Mouse (Mus musculus): Measurements from ENCODE around the gene Senp1.

The Senp1 gene

DNA sequence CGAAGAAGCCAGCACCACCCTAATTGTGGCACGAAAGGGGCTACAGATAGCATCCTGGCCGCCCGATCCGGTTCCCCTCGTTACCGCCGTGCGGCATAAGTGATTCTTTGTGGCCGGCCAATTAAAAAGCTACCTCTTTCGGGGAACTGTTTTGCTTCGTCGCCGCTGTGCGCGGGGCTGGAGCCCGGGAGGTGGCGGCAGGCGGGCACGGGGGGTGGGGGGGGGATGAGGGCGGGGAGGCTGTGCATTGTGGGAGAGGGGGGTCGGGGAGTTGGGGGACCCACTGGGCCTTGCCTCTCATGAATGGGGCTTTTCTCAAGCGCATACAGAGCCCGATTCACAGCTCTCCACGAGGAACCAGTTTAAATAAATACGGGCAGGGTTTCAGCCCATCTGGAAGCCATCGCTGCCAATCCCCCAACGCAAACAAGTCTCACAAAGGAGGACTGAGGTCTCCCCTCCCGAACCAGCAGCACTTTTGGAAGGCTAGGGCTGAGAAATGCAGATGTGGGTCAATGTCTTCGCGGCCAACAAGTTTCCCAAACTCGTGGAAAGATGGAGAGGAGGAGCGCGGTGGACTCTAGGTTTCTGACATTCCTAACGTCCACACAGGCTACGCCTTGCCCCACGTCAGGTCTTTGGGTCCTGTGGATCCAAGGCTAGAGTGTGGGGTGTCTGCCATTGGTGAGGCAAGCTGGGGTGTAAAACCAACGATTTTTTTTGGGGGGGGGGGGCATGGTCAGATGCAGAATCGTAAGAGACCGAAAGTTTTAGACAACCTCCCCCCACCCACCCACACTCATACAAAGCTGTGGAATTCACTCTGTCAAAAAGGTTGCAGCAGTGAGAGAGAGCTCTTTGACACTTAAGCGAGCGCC, 91.2 kb downstream of the Senp1 start:
- DNase-seq (ENCODE audit: low read depth) = no peak

DNA sequence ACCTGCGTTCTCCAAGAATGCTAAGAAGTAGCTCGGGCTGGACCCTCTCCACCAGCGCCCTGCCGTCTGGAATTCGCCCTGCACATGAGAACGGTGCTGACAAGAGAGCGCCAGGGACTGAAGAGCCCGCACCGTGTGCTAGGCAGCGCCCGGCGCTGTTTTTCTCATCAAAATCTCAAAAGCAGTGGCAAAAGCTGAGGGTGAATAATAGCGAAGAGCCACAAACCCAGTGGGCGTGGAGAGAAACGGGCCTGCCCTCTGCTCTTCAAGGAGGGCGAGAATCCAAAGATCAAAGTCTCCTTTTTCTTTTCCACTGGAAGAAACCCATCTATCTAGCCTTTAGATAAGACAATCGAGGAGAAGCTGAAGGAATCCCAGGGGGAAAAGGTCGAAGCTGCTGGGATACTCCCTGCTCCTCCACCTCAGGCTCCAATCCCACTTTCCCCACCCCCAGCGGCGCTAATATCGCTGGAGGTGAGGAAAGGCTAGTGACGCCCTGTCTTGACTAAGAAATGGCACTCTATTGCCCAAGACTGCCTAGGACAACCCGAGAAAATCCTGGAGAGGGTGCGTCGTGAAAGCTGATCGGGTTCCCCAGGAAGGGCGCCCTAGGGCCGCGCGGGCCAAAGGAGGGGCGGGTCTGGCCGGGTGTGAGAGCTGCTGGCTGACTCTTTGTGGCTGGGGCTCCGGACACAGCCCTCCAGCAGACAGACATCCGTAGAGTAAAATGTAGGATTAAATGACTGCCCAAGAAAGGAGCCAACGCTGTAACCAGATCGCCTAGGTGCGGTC, 92.0 kb downstream of the Senp1 start:
- DNase-seq (ENCODE audit: low read depth) = no peak

GRCm38 (mm10) chr15:97999991-98000390, 93.6 kb downstream of the Senp1 start:
- DNase-seq (ENCODE audit: low read depth) = no peak

GRCm38 (mm10) chr15:97999546-97999945, 94.0 kb downstream of the Senp1 start:
- no peak for DNase-seq (ENCODE audit: low read depth)

GRCm38 (mm10) chr15:97996716-97997256, 96.8 kb downstream of the Senp1 start:
- DNase-seq (ENCODE audit: low read depth) = no peak

- peak; percentile 55 for DNase-seq (ENCODE audit: low read depth)
Measured at GRCm38 (mm10) chr15:97992712-97993286, 100.7 kb downstream of the Senp1 start.

DNA sequence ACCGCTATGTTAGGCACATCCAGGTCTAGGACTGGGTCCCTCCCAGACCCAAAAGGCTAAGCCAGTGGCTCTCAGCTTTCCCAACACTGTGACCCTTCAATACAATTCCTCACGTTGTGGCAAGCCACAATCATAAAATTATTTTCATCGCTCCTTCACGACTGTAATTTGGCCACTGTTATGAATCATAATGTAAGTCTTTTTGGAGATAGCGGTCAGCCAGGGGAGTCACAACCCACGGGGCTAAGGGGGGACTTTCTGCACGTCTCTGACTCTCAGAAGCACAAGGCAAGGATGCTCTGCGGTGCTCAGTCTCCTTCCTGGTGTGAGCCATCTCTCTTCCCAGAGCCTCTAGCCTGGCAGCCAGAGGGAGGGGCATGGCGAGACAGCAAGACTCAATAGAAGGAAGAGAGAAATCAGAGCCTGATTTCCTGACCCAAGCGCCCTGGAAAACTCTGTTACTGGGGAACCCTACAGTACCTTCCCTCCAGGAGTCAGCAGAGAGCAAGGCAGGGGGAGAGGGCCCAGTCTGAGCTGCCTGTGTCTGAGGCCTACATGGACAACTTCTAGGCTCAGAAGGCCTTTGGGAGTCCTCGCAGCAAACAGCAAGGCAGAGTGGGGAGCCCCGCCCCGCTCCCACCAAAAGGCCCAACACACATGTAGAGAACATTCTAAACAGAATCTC, 101.4 kb downstream of the Senp1 start:
- DNase-seq (ENCODE audit: low read depth) = no peak

DNA sequence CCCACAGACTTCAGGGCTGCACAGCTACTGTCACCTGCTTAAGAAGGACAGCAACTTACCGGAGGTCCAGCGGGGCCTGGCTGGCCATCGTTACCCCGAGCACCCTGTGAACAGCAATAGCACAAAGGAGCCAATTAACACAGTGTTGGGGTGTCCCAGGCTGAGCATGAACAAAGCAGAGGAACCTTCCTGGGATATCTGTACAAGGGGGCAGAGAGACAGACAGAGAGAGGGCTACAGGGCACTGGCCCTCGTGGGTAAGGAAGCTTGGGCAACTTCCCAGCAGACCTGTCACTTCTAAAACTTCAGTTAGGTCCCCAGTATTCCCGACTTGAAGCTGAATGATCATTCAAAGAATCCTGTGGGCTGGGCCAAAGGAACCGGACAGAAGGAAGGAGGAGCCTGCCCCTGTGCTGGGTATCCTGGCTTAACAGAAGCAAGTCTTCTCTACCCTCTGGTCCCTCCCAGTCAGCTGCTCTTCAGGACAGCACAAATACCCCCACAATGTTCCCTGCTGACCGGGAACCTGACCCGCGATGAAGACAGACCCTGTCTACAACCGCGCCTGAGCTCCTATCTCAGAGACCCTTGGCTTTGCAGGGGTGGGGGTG, 102.2 kb downstream of the Senp1 start:
- DNase-seq (ENCODE audit: low read depth) = no peak

- no peak for DNase-seq (ENCODE audit: low read depth)
Measured at GRCm38 (mm10) chr15:97990721-97991120, 102.8 kb downstream of the Senp1 start.

GRCm38 (mm10) chr15:97990124-97990523, 103.4 kb downstream of the Senp1 start:
- no peak for DNase-seq (ENCODE audit: low read depth)

DNA sequence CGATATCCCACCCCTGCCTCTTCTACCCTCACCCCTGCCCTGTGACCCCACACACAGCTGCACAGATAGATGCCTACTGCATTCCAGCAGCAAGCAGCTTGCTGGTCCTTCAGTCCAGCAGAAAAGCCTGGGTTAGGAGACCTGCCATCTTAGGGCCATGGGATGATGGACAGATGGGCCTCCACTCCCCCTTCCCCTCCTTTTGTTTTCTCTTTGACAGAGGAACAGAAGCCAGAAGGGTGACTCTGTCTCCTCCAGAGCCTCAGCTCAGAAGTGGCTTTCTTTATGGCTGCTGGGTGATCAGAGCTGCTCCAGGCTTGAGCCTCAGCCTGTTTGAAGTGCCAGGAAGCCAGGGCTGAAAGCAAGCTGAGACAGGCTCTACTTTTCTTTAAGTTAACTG, 104.0 kb downstream of the Senp1 start:
- DNase-seq (ENCODE audit: low read depth) = no peak
